Mouse (Mus musculus): ENCODE measurements around the gene Il12a.

DNA sequence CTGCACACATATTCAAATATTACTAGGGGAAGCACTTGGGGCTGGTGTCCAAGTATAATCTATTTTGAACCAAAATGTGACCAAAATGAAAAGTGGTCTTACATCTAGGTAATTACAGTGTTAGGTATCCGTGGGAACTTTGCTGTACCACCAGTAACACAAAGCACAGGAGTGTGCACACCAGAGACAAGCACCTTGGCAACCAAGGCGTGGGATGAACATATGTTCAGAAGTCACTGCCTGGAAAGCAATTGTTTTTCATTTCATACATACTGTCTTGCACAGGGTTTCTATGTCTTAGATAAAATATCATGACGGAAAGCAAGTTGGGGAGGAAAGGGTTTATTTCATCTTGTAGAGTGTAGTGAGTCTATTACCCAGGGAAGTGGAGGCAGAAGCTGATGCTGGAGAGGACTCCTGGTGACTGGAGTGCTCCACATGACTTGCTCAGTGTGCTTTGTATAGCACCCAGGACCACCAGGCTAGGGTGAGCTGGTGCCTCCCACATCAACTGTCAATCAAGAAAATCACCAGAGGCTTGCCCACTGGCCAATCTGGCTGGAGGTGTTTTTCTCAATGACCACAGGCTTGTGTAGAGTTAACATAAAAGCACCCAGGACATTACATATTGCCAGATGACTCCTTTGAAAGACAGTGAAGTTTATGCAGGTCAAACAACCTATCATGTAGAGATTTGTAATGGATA, 6.2 kb downstream of the Il12a start:
- TF ChIP-seq CTCF (IDR thresholded peaks at IDR 0.05; ENCODE audit: extremely low read depth, insufficient read depth, low read length), result no peak
- TF ChIP-seq POLR2A (IDR thresholded peaks at IDR 0.05; ENCODE audit: extremely low read depth, insufficient read depth, low read length), result no peak
